Mouse (Mus musculus) ES-E14 (cell line): Measurements from ENCODE around the gene 1700020L24Rik. TPM values are rescaled to one million over a fixed set of nuclear protein-coding genes. Genes with fewer than 3 reads are reported as not detected.
A peak's percentile ranks its signal among the peaks of the same experiment; 100 is the strongest.

Experiments used
- DNase-seq: peaks from one replicate; pipeline ENCODE4 v3.0.0-alpha.2; 2013; ENCODE audit warnings: low read depth, low spot score
- H3K27ac ChIP-seq: 2 replicates; pipeline ENCODE4 v1.5.1; 2012; ENCODE audit warnings: low read depth, mild to moderate bottlenecking, low read length, moderate library complexity, mixed read lengths; ENCODE audit not compliant: poor library complexity, insufficient read depth, severe bottlenecking
- H3K36me3 ChIP-seq: 2 replicates; pipeline ENCODE4 v1.6.1; 2012; ENCODE audit warnings: mild to moderate bottlenecking, low read length, moderate library complexity, mixed read lengths; ENCODE audit not compliant: control insufficient read depth, poor library complexity, insufficient read depth, severe bottlenecking
- H3K4me1 ChIP-seq, 2 experiments: fragments of 150-350 bp in 1 of 2; sonication (generic) in 1 of 2; 2 replicates each; pipeline ENCODE4 v1.6.1; 2012; ENCODE audit warnings: low read length in 2 of 2, mild to moderate bottlenecking in 1 of 2, mixed read lengths in 1 of 2; ENCODE audit not compliant: control insufficient read depth in 2 of 2, insufficient read depth in 2 of 2, poor library complexity in 1 of 2
- H3K4me3 ChIP-seq, 2 experiments: fragments of 150-350 bp in 1 of 2; sonication (generic) in 1 of 2; 2 replicates each; pipeline ENCODE4 v1.5.1; 2012; ENCODE audit warnings: low read length in 2 of 2, low read depth in 1 of 2, mild to moderate bottlenecking in 1 of 2, mixed read lengths in 1 of 2; ENCODE audit not compliant: insufficient read depth in 1 of 2, poor library complexity in 1 of 2, severe bottlenecking in 1 of 2
- H3K9ac ChIP-seq: 2 replicates; pipeline ENCODE4 v1.6.1; 2012; ENCODE audit warnings: low read depth, mild to moderate bottlenecking, low read length, mixed read lengths; ENCODE audit not compliant: poor library complexity, insufficient read depth, severe bottlenecking
- H3K9me3 ChIP-seq: fragments of 150-350 bp; sonication (generic); 2 replicates; pipeline ENCODE4 v1.6.1; 2012; ENCODE audit warnings: low read depth, mild to moderate bottlenecking, low read length; ENCODE audit not compliant: control insufficient read depth, insufficient read depth
- CHD2 ChIP-seq: IDR thresholded peaks from 2 replicates; pipeline ENCODE4 v1.6.1; 2014; ENCODE audit warnings: mild to moderate bottlenecking, low read depth, low read length, inconsistent platforms
- HCFC1 ChIP-seq: IDR thresholded peaks from 2 replicates; pipeline ENCODE4 v1.6.1; 2012; ENCODE audit warnings: low read length, inconsistent platforms, borderline replicate concordance; ENCODE audit not compliant: insufficient read depth
- MAFK ChIP-seq: IDR thresholded peaks from 2 replicates; pipeline ENCODE4 v1.6.1; 2014; ENCODE audit warnings: mild to moderate bottlenecking, low read depth, low read length, inconsistent platforms; ENCODE audit not compliant: insufficient read depth
- ZC3H11A ChIP-seq: IDR thresholded peaks from 2 replicates; pipeline ENCODE4 v1.6.1; 2012; ENCODE audit warnings: low read depth, mild to moderate bottlenecking, inconsistent platforms, low read length, borderline replicate concordance
- ZNF384 ChIP-seq: IDR thresholded peaks from 2 replicates; pipeline ENCODE4 v1.6.1; 2012; ENCODE audit warnings: low read depth, low read length, inconsistent platforms
- in situ Hi-C, 2 experiments: fragments of 600-800 bp; cut with MboI; formaldehyde crosslinking; loops; one replicate each; pipeline ENCODE4 v1.15.1; 2025; ENCODE audit warnings: low sequenced_read_pairs in 2 of 2, inconsistent platforms in 1 of 2; ENCODE audit not compliant: unreplicated experiment in 2 of 2
- total RNA-seq: library from RNA; depleted of rRNA; stranded (reverse); fragments of 300-350 nt; gene quantifications from 2 replicates; pipeline ENCODE4 v1.2.3, GENCODE M21; 2012; rRNA removed

Gene 1700020L24Rik
- total RNA-seq, 1 experiment, result 0.36 TPM

DNA sequence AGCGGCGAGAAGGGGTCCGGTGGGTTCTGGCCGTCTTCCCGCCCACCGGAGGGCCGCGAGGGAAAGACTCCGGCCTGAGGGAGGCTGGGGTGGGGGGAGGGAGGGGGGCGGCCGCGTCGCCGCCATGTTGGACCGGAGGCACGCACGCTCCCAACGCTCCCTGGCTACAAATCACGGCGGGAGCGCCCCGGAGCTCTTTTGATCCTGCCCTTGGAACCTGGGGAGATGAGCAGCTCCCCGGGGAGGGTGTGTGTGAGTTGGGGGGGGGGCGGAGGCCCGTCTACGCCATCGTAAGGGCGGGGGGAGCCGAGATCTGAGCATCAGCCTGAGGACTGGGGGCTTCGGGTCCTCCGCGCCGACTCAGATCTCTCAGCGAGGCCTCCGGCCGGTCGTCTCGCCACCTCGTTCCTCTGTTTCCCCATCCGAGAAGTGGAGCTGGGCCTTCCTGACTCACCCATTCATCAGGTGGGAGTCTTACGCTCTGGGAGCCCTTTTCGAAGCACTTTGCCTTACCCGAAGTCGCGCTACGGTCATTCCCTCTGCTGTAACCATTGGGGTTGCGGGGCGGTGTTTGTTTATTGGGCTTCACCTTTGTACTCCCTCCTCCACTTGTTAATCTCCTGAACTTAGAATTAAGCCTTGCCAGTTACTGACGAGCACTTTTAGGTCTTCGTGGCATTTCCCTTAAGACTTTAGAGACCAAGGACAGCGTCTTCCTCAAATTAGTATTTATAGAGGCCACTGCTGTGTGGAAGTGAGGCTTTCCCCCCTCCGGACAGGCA, 35.9 kb downstream of the 1700020L24Rik start:
- Histone ChIP-seq H3K27ac (peak overlapping the region; percentile 81), H3K36me3 (peaks cover 6% of the 10 kb centered on the region), H3K4me1 (no peaks in the 10 kb centered on the region), H3K4me3 (peak overlapping the region; percentile 93 to 94), H3K9me3 (peaks cover 10% of the 10 kb centered on the region), H3K9ac (peak overlapping the region; percentile 98)
- TF ChIP-seq MAFK, result no peak
- TF ChIP-seq HCFC1, result no peak
- TF ChIP-seq ZNF384, result no peak
- no peak for TF ChIP-seq CHD2
- TF ChIP-seq ZC3H11A, result no peak
- no peak for DNase-seq
- in situ Hi-C loops, result no loop called here

Other genes starting within 250 kb of the 1700020L24Rik start
- gene Slfn3, start 246.3 kb upstream of the 1700020L24Rik start, total RNA-seq, result 2.4 and 3.3 TPM in 2 replicates
- not detected in 2 replicates for gene Slfn14, start 151.0 kb upstream of the 1700020L24Rik start, total RNA-seq
- gene Ap2b1, start 138.7 kb upstream of the 1700020L24Rik start, total RNA-seq, result 49.0 and 58.5 TPM in 2 replicates
- 5.4 and 10.0 TPM in 2 replicates for gene Pex12, start 135.1 kb upstream of the 1700020L24Rik start, total RNA-seq
- 1.2 and 1.9 TPM in 2 replicates for gene Rasl10b, start 28.5 kb upstream of the 1700020L24Rik start, total RNA-seq
- gene Gas2l2, start 8.2 kb upstream of the 1700020L24Rik start, total RNA-seq, result 0.09 TPM in 1 of 2 replicates, not detected in the other
- 0.79 and 1.3 TPM in 2 replicates for gene Mmp28, start 25.4 kb downstream of the 1700020L24Rik start, total RNA-seq
- 33.8 and 53.8 TPM in 2 replicates for gene Taf15, start 35.4 kb downstream of the 1700020L24Rik start, total RNA-seq
- not detected in 2 replicates for gene Heatr9, start 84.5 kb downstream of the 1700020L24Rik start, total RNA-seq
- not detected in 2 replicates for gene Ccl5, start 92.8 kb downstream of the 1700020L24Rik start, total RNA-seq
- 0.18 TPM in 1 of 2 replicates, not detected in the other for gene Ccl9, start 141.0 kb downstream of the 1700020L24Rik start, total RNA-seq
- 0.36 and 0.42 TPM in 2 replicates for gene Ccl6, start 155.4 kb downstream of the 1700020L24Rik start, total RNA-seq
- not detected in 2 replicates for gene Rpl9-ps1, start 207.9 kb downstream of the 1700020L24Rik start, total RNA-seq
- gene Ccl3, start 211.7 kb downstream of the 1700020L24Rik start, total RNA-seq, result 1.1 and 1.3 TPM in 2 replicates
- gene Ccl4, start 224.9 kb downstream of the 1700020L24Rik start, total RNA-seq, result not detected in 2 replicates